9 mouse cellular contexts compared by ENCODE assay signal in the genomic region with DNA sequence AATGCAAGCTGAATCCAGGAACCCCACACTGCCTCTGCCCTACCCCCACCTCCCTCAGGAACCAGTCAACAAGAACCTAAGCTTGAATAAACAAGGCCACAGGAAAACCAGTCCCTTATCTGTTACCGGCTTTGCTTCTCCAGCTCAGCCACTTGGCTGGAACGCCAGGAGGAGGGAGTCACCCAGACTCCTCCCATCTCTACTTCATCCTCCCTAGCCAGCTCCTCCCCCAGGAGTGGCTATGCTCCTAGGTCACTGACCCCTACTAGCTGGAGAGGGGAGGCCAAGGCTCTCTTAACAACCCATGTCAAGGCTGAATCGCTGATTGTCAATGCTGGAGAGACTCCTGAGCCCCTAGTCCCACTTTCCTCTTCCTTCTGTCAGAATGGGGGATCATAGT. TPM values are rescaled to one million over a fixed set of nuclear protein-coding genes. Genes with fewer than 3 reads are reported as not detected.
DNase-seq lines count a peak whose midpoint lies in the region; ATAC-seq and TF ChIP-seq lines count a peak whose summit lies in the region.
"Had no signal": no experiment of that assay in that cellular context is flagged by ENCODE, and none has a peak within 500 bp of the region (broad histone marks: within the 10 kb centered on the region; RNA-seq: fewer than 3 reads in every experiment).

No protein-coding gene starts in this region.

- H3K4me3 ChIP-seq in gastrocnemius, adult 2 months = peak overlapping the region; percentile 54
- no peak overlapping the region for H3K4me3 ChIP-seq in hindbrain, postnatal 0 days (ENCODE audit: low read length)
- no peak overlapping the region; a peak in 1 of 4 replicates for H3K4me3 ChIP-seq in liver, embryonic 14.5 days (ENCODE audit: insufficient read depth in 1 of 2, low read depth in 2 of 2, low read length in 2 of 2)

- peak overlapping the region; percentile 93 for H3K27ac ChIP-seq in gastrocnemius, adult 2 months
- peak overlapping the region; percentile 21; the same call in 1 of the 2 replicates for H3K27ac ChIP-seq in hindbrain, postnatal 0 days
- H3K27ac ChIP-seq in liver, embryonic 14.5 days = peak overlapping the region; percentile 89

- intact Hi-C loops in gastrocnemius, adult 2 months (cut with DNase I) = no loop called here

- no peaks in the 10 kb centered on the region for H3K27me3 ChIP-seq in hindbrain, postnatal 0 days (ENCODE audit: insufficient read depth, low read length)
- H3K27me3 ChIP-seq in liver, embryonic 14.5 days (ENCODE audit: control insufficient read depth, insufficient read depth, low read length) = no peaks in the 10 kb centered on the region
- H3K27me3 ChIP-seq: Patski had no signal

- no peak overlapping the region for H3K4me2 ChIP-seq in hindbrain, postnatal 0 days (ENCODE audit: low read depth, low read length)
- peak overlapping the region; percentile 52 for H3K4me2 ChIP-seq in liver, embryonic 14.5 days (ENCODE audit: low read depth)

- H3K9ac ChIP-seq in hindbrain, postnatal 0 days (replicated peaks; ENCODE audit: low read length) = no peak overlapping the region
- peak overlapping the region; percentile 56 for H3K9ac ChIP-seq in liver, embryonic 14.5 days (replicated peaks)

- H3K9me3 ChIP-seq in hindbrain, postnatal 0 days (ENCODE audit: low read length) = no peaks in the 10 kb centered on the region
- H3K9me3 ChIP-seq in liver, embryonic 14.5 days (ENCODE audit: control insufficient read depth, low read length) = no peaks in the 10 kb centered on the region

- peak; percentile 72 for DNase-seq in ovary, adult 18-20 months (ENCODE audit: low spot score)
- no peak for DNase-seq in ovary, postnatal 14 days (ENCODE audit: low spot score)
- peak; percentile 86 for DNase-seq in gastrocnemius, adult 2 months
- DNase-seq in hindbrain, postnatal 0 days (ENCODE audit: low spot score) = no peak
- DNase-seq in liver, embryonic 14.5 days (ENCODE audit: low read depth in 3 of 3, low spot score in 3 of 3) = peak; percentile 78 to 85 (median 83)
- peak; percentile 73 to 75 for DNase-seq in spleen, postnatal 4 days (ENCODE audit: low spot score in 2 of 2)
- no peak for DNase-seq in cerebellum, adult 11-12 months

- H3K36me3 ChIP-seq in hindbrain, postnatal 0 days (ENCODE audit: insufficient read depth, low read length) = no peaks in the 10 kb centered on the region
- H3K36me3 ChIP-seq in liver, embryonic 14.5 days (replicated peaks; ENCODE audit: control insufficient read depth, insufficient read depth, low read depth) = no peaks in the 10 kb centered on the region

- TF ChIP-seq EP300 in liver, embryonic 14.5 days (IDR thresholded peaks at IDR 0.05; ENCODE audit: low read depth) = peak; percentile 4; the same call in 1 of the 2 replicates

- no peak for ATAC-seq in hindbrain, postnatal 0 days
- peak; percentile 87 for ATAC-seq in liver, embryonic 14.5 days (ENCODE audit: insufficient read depth)
- ATAC-seq in activated CD4-positive, CD25-positive, alpha-beta regulatory T cell, adult 4 months = no peak
- ATAC-seq: Patski had no signal

- H3K4me1 ChIP-seq in hindbrain, postnatal 0 days (ENCODE audit: insufficient read depth, low read length) = 0 out of 2 replicates have a peak, but pooled peaks cover 6% of the 10 kb centered on the region
- H3K4me1 ChIP-seq in liver, embryonic 14.5 days (replicated peaks; ENCODE audit: control insufficient read depth in 2 of 2, insufficient read depth in 2 of 2, low read length in 1 of 2) = peaks cover 43 to 56% of the 10 kb centered on the region in 2 experiments

- no peak for TF ChIP-seq CTCF in gastrocnemius, adult 2 months (IDR thresholded peaks at IDR 0.05)
- no peak for TF ChIP-seq CTCF in hindbrain, postnatal 0 days (IDR thresholded peaks at IDR 0.05; ENCODE audit: low read depth)
- TF ChIP-seq CTCF in liver, embryonic 14.5 days (IDR thresholded peaks at IDR 0.05; ENCODE audit: low read depth) = 0 out of 2 replicates have a peak, but pooled peaks have one; percentile 5

- 19% methylated on average over 3 of the region's 3 CpGs for WGBS in hindbrain, postnatal 0 days
- 5% methylated on average over 3 of the region's 3 CpGs for WGBS in liver, embryonic 14.5 days (ENCODE audit: insufficient replicate concordance)

RNA-seq across cellular contexts. Expression of a gene that starts 28.9 kb away (rescaled TPM):
- 10 to 100 TPM; 25.7 to 46.6 TPM for total RNA-seq in gastrocnemius, adult 2 months (2021)
- total RNA-seq in hindbrain, postnatal 0 days (2014; rRNA removed) = 61.8 and 69.5 TPM in 2 replicates
- polyA plus RNA-seq in hindbrain, postnatal 0 days (2015; fragmentation: Nextera tagmentation; extraction: Ambion mirVana) = 64.6 and 65.9 TPM in 2 replicates
- polyA plus RNA-seq in liver, embryonic 14.5 days (2012; rRNA removed) = 19.4 and 23.5 TPM in 2 replicates
- polyA plus RNA-seq in liver, embryonic 14.5 days (2014; fragmentation: Nextera tagmentation; extraction: Ambion mirVana) = 22.7 and 28.5 TPM in 2 replicates
- polyA plus RNA-seq in activated CD4-positive, CD25-positive, alpha-beta regulatory T cell, adult 4 months (2017; shearing (Covaris generic)) = 100 to 1,000 TPM; 109 to 180 TPM

Comparison
In these comparisons a context has a peak if more than half of its experiments do, and no peak if none do; other contexts are left out.
1. DNase-seq: peak in ovary, adult 18-20 months (single experiment), gastrocnemius, adult 2 months (single experiment), liver, embryonic 14.5 days (3 of 3) and spleen, postnatal 4 days (2 of 2); none in ovary, postnatal 14 days (single experiment), hindbrain, postnatal 0 days (single experiment) and cerebellum, adult 11-12 months (single experiment).
2. H3K27ac ChIP-seq: peak in every context shown above with its lines; median percentile 93 in gastrocnemius, adult 2 months; 89 in liver, embryonic 14.5 days; 21 in hindbrain, postnatal 0 days.